Mouse (Mus musculus): Measurements from ENCODE around the gene Ergic2.
"Not testable (repeated sequence)": the region's sequence is repeated elsewhere in the genome, so short reads cannot be mapped to it uniquely, and the experiment has no call there.

Gene Ergic2

GRCm38 (mm10) chr6:148211391-148211876, 740 bp downstream of the Ergic2 start:
- DNase-seq (ENCODE audit: low spot score), result no peak

GRCm38 (mm10) chr6:148207522-148207921, 4.7 kb downstream of the Ergic2 start:
- DNase-seq (ENCODE audit: low spot score), result no peak

- DNase-seq (ENCODE audit: low spot score), result no peak
Observed at GRCm38 (mm10) chr6:148205134-148205533, 7.0 kb downstream of the Ergic2 start.

- no peak for DNase-seq (ENCODE audit: low spot score)
Observed at GRCm38 (mm10) chr6:148199729-148200128, 12.4 kb downstream of the Ergic2 start.

GRCm38 (mm10) chr6:148199177-148199576, 13.0 kb downstream of the Ergic2 start:
- no peak for DNase-seq (ENCODE audit: low spot score)

- no peak for DNase-seq (ENCODE audit: low spot score)
Observed at GRCm38 (mm10) chr6:148193972-148194701, 18.0 kb downstream of the Ergic2 start.

- DNase-seq (ENCODE audit: low spot score), result no peak
Observed at GRCm38 (mm10) chr6:148185694-148186093, 26.5 kb downstream of the Ergic2 start.

- no peak for DNase-seq (ENCODE audit: low spot score)
Observed at GRCm38 (mm10) chr6:148172904-148173303, 39.3 kb downstream of the Ergic2 start.

GRCm38 (mm10) chr6:148152305-148152704, 59.9 kb downstream of the Ergic2 start:
- not testable (repeated sequence) for DNase-seq (ENCODE audit: low spot score)

GRCm38 (mm10) chr6:148142421-148142820, 69.8 kb downstream of the Ergic2 start:
- no peak for DNase-seq (ENCODE audit: low spot score)

GRCm38 (mm10) chr6:148141874-148142273, 70.3 kb downstream of the Ergic2 start:
- DNase-seq (ENCODE audit: low spot score), result no peak

- no peak for DNase-seq (ENCODE audit: low spot score)
Observed at GRCm38 (mm10) chr6:148139288-148139995, 72.7 kb downstream of the Ergic2 start.

GRCm38 (mm10) chr6:148135769-148136382, 76.3 kb downstream of the Ergic2 start:
- peak; percentile 53 for DNase-seq (ENCODE audit: low spot score)

- DNase-seq (ENCODE audit: low spot score), result no peak
Observed at GRCm38 (mm10) chr6:148133536-148133935, 78.6 kb downstream of the Ergic2 start.

GRCm38 (mm10) chr6:148132314-148132713, 79.9 kb downstream of the Ergic2 start:
- DNase-seq (ENCODE audit: low spot score), result no peak

Data from MN1 (cell line).